Mouse (Mus musculus) neural tube, embryonic 10.5 days (tissue): ENCODE measurements around the gene Ecd.
"Not testable (repeated sequence)": the region's sequence is repeated elsewhere in the genome, so short reads cannot be mapped to it uniquely, and the experiment has no call there.

Experiments used
- DNase-seq: peaks from one replicate; pipeline ENCODE4 v3.0.0-alpha.2; 2017; ENCODE audit warnings: low spot score; ENCODE audit errors: extremely low spot score

Gene Ecd

DNA sequence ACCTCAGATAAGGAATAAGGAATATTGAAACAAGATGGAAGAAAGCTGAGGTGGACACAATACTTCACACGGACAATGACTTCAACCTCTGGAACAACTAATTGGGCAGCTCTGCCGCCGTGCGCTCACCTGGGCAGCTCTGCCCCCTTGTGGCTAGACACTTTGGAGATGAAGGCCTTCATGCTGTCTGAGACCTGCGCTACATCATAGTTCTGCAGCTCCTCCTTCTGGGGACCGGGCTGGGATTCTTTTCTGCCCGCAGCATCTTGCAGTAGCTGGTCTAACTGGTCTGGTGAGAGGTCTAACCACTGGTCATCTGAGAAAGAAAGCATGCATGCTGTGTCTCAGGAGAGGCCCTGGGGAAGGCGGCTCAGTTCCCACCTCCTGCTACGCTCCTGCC lies 19.4 kb downstream of the Ecd start:
- no peak for DNase-seq

GRCm38 (mm10) chr14:20324196-20324595 lies 23.7 kb downstream of the Ecd start:
- no peak for DNase-seq

GRCm38 (mm10) chr14:20319420-20319819 lies 28.5 kb downstream of the Ecd start:
- peak; percentile 29 for DNase-seq

DNA sequence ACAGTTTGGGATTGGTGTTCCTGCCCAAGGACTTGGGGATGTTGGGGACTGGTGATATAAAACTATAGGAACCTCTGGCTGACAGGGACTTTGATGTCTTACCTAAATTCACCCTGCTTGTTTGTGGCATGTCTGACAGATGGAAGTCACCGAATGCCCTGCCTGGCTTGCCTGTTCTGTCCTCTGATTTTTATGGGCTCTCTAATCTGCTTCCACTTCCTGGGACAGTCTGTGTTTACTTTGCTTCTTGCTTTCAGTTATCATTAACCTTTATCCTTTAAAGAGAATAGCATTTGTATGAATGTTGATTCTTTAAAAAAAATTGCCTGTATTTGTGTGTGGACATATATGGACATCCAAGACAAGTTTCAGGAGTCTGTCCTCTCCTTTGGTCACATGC lies 32.8 kb downstream of the Ecd start:
- no peak for DNase-seq

DNA sequence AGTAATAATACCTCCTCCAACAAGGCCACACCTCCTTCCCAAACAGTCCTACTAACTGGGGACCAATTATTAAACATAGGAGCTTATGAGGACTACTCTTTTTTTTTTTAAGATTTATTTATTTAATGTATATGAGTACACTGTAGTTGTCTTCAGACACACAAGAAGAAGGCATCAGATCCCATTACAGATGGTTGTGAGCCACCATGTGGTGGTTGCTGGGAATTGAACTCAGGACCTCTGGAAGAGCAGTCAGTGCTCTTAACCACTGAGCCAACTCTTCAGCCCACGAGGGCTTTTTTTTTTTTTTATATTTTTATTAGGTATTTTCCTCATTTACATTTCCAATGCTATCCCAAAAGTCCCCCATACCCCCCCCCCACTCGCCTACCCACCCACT lies 42.8 kb downstream of the Ecd start:
- DNase-seq, result not testable (repeated sequence)

DNA sequence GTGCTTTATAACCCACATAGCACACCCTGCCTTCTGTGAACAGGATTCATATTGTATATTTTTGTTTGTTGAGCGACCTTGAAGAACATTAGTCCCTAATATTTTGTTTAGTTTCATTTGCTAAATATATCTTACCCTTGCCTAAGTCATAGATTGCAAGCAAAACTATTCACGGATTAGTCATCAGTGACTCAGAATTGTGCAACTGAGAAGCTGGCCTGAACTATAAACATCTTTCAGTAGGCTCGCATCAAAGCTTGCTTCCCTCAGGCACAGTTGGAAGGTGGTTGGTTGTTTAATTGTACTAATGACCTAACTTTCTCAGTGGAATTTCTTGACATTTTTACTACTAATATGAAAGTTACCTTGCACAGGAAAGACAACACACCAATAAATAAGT lies 49.8 kb downstream of the Ecd start:
- no peak for DNase-seq

DNA sequence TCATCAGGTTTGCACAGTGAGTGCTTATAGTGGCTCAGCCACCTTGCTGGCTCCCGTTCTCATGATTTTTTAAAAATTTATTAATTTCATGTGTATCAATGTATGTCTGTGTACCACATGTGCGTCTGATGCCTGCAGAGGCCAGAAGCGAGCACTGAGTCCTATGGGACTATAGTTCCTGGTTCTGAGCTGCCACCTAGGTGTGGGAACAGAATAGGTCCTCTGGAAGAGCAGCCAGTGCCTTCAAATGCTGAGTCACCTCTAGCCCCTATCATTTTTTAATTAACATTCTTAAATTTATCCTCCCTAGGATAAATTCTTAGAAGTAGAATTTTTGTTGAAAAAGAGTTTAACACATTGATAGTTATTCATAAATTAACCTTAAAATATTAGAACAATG lies 50.3 kb downstream of the Ecd start:
- DNase-seq, result no peak

GRCm38 (mm10) chr14:20294947-20295346 lies 53.0 kb downstream of the Ecd start:
- no peak for DNase-seq

DNA sequence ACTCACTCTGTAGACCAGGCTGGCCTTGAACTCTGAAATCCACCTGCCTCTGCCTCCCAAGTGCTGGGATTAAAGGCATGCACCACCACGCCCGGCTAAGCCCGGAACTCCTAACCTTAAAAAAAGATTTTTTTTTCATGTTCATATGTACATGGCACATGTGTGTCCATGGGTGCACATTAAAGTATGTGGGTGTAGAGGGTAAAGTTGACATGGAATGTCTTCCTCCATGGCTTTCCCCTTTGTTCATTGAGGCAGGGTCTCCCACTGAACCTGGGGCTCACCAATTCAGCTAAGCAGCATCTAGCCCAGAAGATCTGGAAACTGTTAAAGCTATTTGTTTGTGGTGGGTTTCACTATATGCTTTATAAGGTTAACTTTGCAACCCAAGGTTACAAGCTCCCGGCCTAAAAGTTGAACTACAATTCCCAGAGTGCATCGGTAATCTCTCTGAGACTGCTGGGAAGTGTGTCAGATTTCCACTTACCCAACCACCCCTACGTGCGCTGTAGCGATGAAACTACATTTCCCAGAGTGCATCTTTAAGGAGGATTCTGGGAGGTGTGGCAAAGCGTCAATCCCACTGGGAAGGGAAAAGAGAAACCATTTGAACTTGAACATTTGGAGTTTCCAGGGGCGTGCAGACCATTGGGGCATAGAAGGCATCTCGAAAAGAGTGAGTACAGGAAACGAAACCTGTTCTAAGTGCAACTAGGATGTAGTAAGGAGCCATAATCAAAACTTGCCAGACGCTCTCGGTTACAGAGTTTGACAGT lies 53.6 kb downstream of the Ecd start, which contains the start of gene Nudt13:
Gene Nudt13, plus strand, starts transcription at position 581 of the 776 bp plus-strand sequence.
- peak; percentile 63 for DNase-seq

GRCm38 (mm10) chr14:20291391-20291790 lies 56.5 kb downstream of the Ecd start:
- DNase-seq, result no peak
